Mouse (Mus musculus): ENCODE data around the gene Rap1a. TPM values are rescaled to one million over a fixed set of nuclear protein-coding genes. Genes with fewer than 3 reads are reported as not detected.

Rap1a gene
- polyA plus RNA-seq, 1 experiment from 2014 or later, result 68.1 TPM

DNA sequence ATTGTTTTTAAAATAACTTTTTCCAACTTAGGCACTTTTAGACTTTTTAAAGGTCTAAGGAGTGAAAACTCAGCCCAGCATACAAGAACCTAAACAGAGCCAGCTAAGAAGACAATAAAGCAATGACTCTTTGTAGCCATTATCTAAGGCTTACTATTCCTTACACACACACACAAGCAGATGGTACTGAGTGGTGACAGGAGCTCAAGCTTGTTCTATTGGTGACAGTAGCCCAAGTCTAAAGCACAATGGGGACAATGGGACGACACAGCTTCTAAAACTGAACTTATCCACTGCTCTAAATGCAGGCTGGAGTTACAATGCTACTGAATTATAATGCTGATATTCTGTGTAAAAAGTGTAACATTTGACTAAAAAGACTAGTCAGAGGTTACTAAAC, 17.3 kb downstream of the Rap1a start:
- DNase-seq (ENCODE audit: low spot score), result no peak
- Histone ChIP-seq H3K9ac (ENCODE audit: low read length) (no peak overlapping the region), H3K4me2 (ENCODE audit: low read depth) (no peak overlapping the region), H3K4me3 (ENCODE audit: low read depth, low read length) (no peak overlapping the region), H3K9me3 (ENCODE audit: control insufficient read depth, low read length) (no peaks in the 10 kb centered on the region), H3K4me1 (ENCODE audit: control insufficient read depth, insufficient read depth, low read length) (no peaks in the 10 kb centered on the region), H3K27me3 (ENCODE audit: control insufficient read depth, insufficient read depth, low read length) (no peaks in the 10 kb centered on the region), H3K27ac (ENCODE audit: low read depth, low read length) (no peak overlapping the region), H3K36me3 (ENCODE audit: control insufficient read depth, insufficient read depth, low read length) (no peaks in the 10 kb centered on the region)
- WGBS, result 37% methylated on average over 1 of the region's 1 CpGs
- no peak for ATAC-seq (ENCODE audit: insufficient read depth, low FRiP score, low TSS enrichment)

DNA sequence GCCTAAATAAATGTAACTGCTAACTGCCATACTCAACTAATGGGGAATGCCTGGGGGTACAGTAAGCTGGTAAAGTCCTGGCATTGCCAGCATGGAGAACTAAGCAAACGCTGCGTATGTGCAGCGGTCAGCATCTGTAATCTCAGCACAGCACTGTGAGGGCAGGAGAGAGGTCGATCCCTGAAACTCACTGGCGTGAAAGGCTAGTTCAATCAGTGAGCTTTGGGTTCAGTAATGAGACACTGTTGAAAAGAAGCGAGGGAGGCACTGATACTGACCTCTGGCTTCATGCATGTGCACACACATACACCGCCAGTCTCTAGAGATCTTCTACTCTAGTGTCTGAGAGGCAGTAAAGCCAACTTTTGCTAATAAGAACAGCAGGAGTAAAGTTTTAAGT, 18.7 kb downstream of the Rap1a start:
- WGBS, result 69% methylated on average over 7 of the region's 7 CpGs
- no peak for DNase-seq (ENCODE audit: low spot score)

DNA sequence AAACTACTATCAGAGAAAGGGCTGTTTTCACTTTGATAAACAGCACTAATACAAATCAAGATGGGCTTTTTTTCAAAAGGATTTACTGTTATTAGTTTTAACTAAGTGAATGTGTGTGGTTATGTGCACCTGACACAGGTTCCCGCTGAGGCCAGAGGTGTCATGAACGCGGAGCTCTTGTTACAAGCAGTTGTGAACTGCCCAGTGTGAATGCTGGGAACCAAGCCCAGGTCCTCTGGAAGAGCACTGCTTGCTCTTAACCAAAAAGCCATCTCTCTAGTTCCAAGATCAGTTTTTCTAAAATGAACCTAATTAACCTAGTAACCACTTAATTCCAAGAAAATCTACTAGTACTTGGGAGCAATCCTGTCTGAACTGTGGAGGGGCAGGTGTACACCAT, 23.1 kb downstream of the Rap1a start:
- ATAC-seq (ENCODE audit: insufficient read depth, low FRiP score, low TSS enrichment), result no peak
- no peaks in the 10 kb centered on the region for H3K27me3 ChIP-seq (ENCODE audit: control insufficient read depth, insufficient read depth, low read length)
- no peak for DNase-seq (ENCODE audit: low spot score)
- H3K9me3 ChIP-seq (ENCODE audit: control insufficient read depth, low read length), result no peaks in the 10 kb centered on the region
- no peaks in the 10 kb centered on the region for H3K36me3 ChIP-seq (ENCODE audit: control insufficient read depth, insufficient read depth, low read length)
- H3K4me1 ChIP-seq (ENCODE audit: control insufficient read depth, insufficient read depth, low read length), result no peaks in the 10 kb centered on the region
- H3K4me2 ChIP-seq (ENCODE audit: low read depth), result no peak overlapping the region
- no peak overlapping the region for H3K4me3 ChIP-seq (ENCODE audit: low read depth, low read length)
- H3K27ac ChIP-seq (ENCODE audit: low read depth, low read length), result no peak overlapping the region
- WGBS, result 97% methylated on average over 3 of the region's 3 CpGs
- no peak overlapping the region for H3K9ac ChIP-seq (ENCODE audit: low read length)

More for the DNA sequence above, 18.7 kb downstream of the Rap1a start:
- Histone ChIP-seq H3K4me1 (ENCODE audit: control insufficient read depth, insufficient read depth, low read length) (no peaks in the 10 kb centered on the region), H3K9me3 (ENCODE audit: control insufficient read depth, low read length) (no peaks in the 10 kb centered on the region), H3K4me2 (ENCODE audit: low read depth) (no peak overlapping the region), H3K36me3 (ENCODE audit: control insufficient read depth, insufficient read depth, low read length) (no peaks in the 10 kb centered on the region), H3K27ac (ENCODE audit: low read depth, low read length) (no peak overlapping the region), H3K27me3 (ENCODE audit: control insufficient read depth, insufficient read depth, low read length) (no peaks in the 10 kb centered on the region), H3K9ac (ENCODE audit: low read length) (no peak overlapping the region), H3K4me3 (ENCODE audit: low read depth, low read length) (no peak overlapping the region)
- no peak for ATAC-seq (ENCODE audit: insufficient read depth, low FRiP score, low TSS enrichment)

DNA sequence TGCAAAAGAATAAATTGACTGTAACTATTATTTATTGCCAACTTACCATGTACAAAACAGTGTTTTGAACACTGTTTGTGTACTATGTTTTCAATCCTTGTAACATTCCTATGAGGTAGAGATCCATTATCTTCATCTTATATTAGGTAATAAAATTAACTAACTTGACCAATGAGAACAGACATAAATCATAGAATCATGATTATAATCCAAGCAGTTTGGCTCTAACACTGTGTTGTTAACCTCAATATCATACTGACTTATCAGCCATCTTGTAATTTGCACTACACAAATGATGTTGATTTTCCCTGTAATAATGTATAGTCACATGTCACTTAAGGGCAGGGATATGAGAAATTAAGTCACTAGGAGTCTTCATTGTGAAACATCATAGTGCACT, 26.6 kb downstream of the Rap1a start:
- Histone ChIP-seq H3K9ac (ENCODE audit: low read length) (no peak overlapping the region), H3K4me3 (ENCODE audit: low read depth, low read length) (no peak overlapping the region), H3K4me1 (ENCODE audit: control insufficient read depth, insufficient read depth, low read length) (no peaks in the 10 kb centered on the region), H3K4me2 (ENCODE audit: low read depth) (no peak overlapping the region), H3K27ac (ENCODE audit: low read depth, low read length) (no peak overlapping the region), H3K36me3 (ENCODE audit: control insufficient read depth, insufficient read depth, low read length) (no peaks in the 10 kb centered on the region), H3K27me3 (ENCODE audit: control insufficient read depth, insufficient read depth, low read length) (no peaks in the 10 kb centered on the region), H3K9me3 (ENCODE audit: control insufficient read depth, low read length) (no peaks in the 10 kb centered on the region)
- ATAC-seq (ENCODE audit: insufficient read depth, low FRiP score, low TSS enrichment), result no peak
- no peak for DNase-seq (ENCODE audit: low spot score)

- no peaks in the 10 kb centered on the region for H3K4me1 ChIP-seq (ENCODE audit: control insufficient read depth, insufficient read depth, low read length)
- no peak overlapping the region for H3K4me3 ChIP-seq (ENCODE audit: low read depth, low read length)
These were observed 29.6 kb downstream of the Rap1a start for GRCm38 (mm10) chr3:105771534-105771933.

GRCm38 (mm10) chr3:105770836-105771235, 30.3 kb downstream of the Rap1a start:
- 98% methylated on average over 1 of the region's 1 CpGs for WGBS
- Histone ChIP-seq H3K4me2 (ENCODE audit: low read depth) (no peak overlapping the region), H3K9me3 (ENCODE audit: control insufficient read depth, low read length) (no peaks in the 10 kb centered on the region), H3K4me1 (ENCODE audit: control insufficient read depth, insufficient read depth, low read length) (no peaks in the 10 kb centered on the region), H3K27me3 (ENCODE audit: control insufficient read depth, insufficient read depth, low read length) (no peaks in the 10 kb centered on the region), H3K9ac (ENCODE audit: low read length) (no peak overlapping the region), H3K27ac (ENCODE audit: low read depth, low read length) (no peak overlapping the region), H3K36me3 (ENCODE audit: control insufficient read depth, insufficient read depth, low read length) (no peaks in the 10 kb centered on the region), H3K4me3 (ENCODE audit: low read depth, low read length) (no peak overlapping the region)
- ATAC-seq (ENCODE audit: insufficient read depth, low FRiP score, low TSS enrichment) (no peak), DNase-seq (ENCODE audit: low spot score) (no peak)

More at GRCm38 (mm10) chr3:105771534-105771933, 29.6 kb downstream of the Rap1a start:
- no peaks in the 10 kb centered on the region for H3K27me3 ChIP-seq (ENCODE audit: control insufficient read depth, insufficient read depth, low read length)
- H3K27ac ChIP-seq (ENCODE audit: low read depth, low read length), result no peak overlapping the region
- DNase-seq (ENCODE audit: low spot score), result no peak
- H3K4me2 ChIP-seq (ENCODE audit: low read depth), result no peak overlapping the region
- no peak overlapping the region for H3K9ac ChIP-seq (ENCODE audit: low read length)
- H3K9me3 ChIP-seq (ENCODE audit: control insufficient read depth, low read length), result no peaks in the 10 kb centered on the region
- no peaks in the 10 kb centered on the region for H3K36me3 ChIP-seq (ENCODE audit: control insufficient read depth, insufficient read depth, low read length)
- ATAC-seq (ENCODE audit: insufficient read depth, low FRiP score, low TSS enrichment), result no peak

GRCm38 (mm10) chr3:105769380-105769779, 31.8 kb downstream of the Rap1a start:
- H3K9ac ChIP-seq (ENCODE audit: low read length), result no peak overlapping the region
- H3K4me2 ChIP-seq (ENCODE audit: low read depth), result no peak overlapping the region
- ATAC-seq (ENCODE audit: insufficient read depth, low FRiP score, low TSS enrichment) (no peak), DNase-seq (ENCODE audit: low spot score) (no peak)
- WGBS, result 93% methylated on average over 2 of the region's 2 CpGs
- H3K27me3 ChIP-seq (ENCODE audit: control insufficient read depth, insufficient read depth, low read length), result no peaks in the 10 kb centered on the region
- H3K4me3 ChIP-seq (ENCODE audit: low read depth, low read length), result no peak overlapping the region
- no peaks in the 10 kb centered on the region for H3K36me3 ChIP-seq (ENCODE audit: control insufficient read depth, insufficient read depth, low read length)
- no peaks in the 10 kb centered on the region for H3K9me3 ChIP-seq (ENCODE audit: control insufficient read depth, low read length)
- no peak overlapping the region for H3K27ac ChIP-seq (ENCODE audit: low read depth, low read length)
- H3K4me1 ChIP-seq (ENCODE audit: control insufficient read depth, insufficient read depth, low read length), result no peaks in the 10 kb centered on the region

DNA sequence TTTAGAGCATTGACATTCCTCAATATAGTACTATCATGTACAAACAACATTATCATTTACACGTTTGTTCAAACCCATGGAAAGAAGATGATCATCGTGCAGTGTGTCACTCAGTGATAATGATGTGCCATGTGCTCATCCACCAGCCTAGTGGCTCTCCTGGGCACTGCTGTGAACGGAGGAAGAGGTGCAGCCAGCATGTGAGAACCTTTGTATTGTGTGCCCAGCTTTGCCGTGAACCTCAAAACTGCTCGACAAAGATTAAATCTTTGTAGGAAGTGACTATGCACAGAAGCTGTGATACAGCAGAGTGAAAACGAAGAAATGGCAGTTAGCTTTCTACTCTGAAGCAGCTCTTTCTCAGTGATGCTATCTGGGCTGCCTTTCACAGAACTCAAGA, 32.6 kb downstream of the Rap1a start:
- Histone ChIP-seq H3K9ac (ENCODE audit: low read length) (no peak overlapping the region), H3K27ac (ENCODE audit: low read depth, low read length) (no peak overlapping the region), H3K4me1 (ENCODE audit: control insufficient read depth, insufficient read depth, low read length) (no peaks in the 10 kb centered on the region), H3K36me3 (ENCODE audit: control insufficient read depth, insufficient read depth, low read length) (no peaks in the 10 kb centered on the region), H3K27me3 (ENCODE audit: control insufficient read depth, insufficient read depth, low read length) (no peaks in the 10 kb centered on the region), H3K9me3 (ENCODE audit: control insufficient read depth, low read length) (no peaks in the 10 kb centered on the region), H3K4me2 (ENCODE audit: low read depth) (no peak overlapping the region), H3K4me3 (ENCODE audit: low read depth, low read length) (no peak overlapping the region)
- ATAC-seq (ENCODE audit: insufficient read depth, low FRiP score, low TSS enrichment) (no peak), DNase-seq (ENCODE audit: low spot score) (no peak)
- 90% methylated on average over 6 of the region's 6 CpGs for WGBS

DNA sequence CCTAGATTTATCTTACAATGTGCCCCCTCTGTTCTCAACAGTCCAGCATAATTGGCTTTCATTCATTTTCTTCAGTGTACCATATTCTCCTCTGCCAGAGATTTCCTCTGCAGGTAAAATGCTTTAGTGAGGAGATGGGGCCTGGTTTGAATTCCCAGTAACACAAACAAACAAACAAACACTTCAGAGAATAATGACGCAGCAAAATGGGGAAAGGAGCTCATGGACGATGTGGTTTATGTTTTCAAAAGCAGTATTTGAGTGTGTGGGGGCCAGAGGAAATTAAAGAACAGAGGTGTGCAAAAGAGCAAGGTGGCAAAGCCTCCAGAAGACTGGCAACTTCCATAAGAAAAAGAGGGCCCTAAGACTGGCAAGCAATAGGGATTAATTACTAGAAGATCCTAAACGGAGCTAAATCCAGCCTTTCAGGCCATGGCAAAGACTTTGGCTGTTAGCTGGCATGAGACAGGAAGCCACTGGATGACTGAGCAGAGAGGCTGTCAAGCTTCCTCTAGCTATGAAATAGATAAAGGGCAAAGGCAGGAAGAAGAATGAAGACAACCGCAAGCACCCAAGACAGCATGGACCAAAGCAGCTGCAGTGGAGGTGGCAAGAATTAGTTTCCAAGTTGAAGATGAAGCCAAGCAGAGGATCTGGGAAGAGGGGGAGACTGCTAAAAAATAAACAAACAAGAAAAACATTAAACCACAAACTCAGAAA, 37.8 kb downstream of the Rap1a start:
- Histone ChIP-seq H3K27me3 (ENCODE audit: control insufficient read depth, insufficient read depth, low read length) (no peaks in the 10 kb centered on the region), H3K4me1 (ENCODE audit: control insufficient read depth, insufficient read depth, low read length) (no peaks in the 10 kb centered on the region), H3K4me3 (ENCODE audit: low read depth, low read length) (no peak overlapping the region), H3K9ac (ENCODE audit: low read length) (no peak overlapping the region), H3K27ac (ENCODE audit: low read depth, low read length) (no peak overlapping the region), H3K36me3 (ENCODE audit: control insufficient read depth, insufficient read depth, low read length) (no peaks in the 10 kb centered on the region), H3K9me3 (ENCODE audit: control insufficient read depth, low read length) (no peaks in the 10 kb centered on the region), H3K4me2 (ENCODE audit: low read depth) (no peak overlapping the region)
- ATAC-seq (ENCODE audit: insufficient read depth, low FRiP score, low TSS enrichment) (no peak), DNase-seq (ENCODE audit: low spot score) (no peak)
- WGBS, result 85% methylated on average over 4 of the region's 4 CpGs

Data from neural tube, embryonic 11.5 days (tissue).